Mouse (Mus musculus): ENCODE data around the gene Otub2. TPM values are rescaled to one million over a fixed set of nuclear protein-coding genes. Genes with fewer than 3 reads are reported as not detected.

Otub2 gene
- polyA plus RNA-seq (2017; shearing (Covaris generic)), result 3.0 TPM

DNA sequence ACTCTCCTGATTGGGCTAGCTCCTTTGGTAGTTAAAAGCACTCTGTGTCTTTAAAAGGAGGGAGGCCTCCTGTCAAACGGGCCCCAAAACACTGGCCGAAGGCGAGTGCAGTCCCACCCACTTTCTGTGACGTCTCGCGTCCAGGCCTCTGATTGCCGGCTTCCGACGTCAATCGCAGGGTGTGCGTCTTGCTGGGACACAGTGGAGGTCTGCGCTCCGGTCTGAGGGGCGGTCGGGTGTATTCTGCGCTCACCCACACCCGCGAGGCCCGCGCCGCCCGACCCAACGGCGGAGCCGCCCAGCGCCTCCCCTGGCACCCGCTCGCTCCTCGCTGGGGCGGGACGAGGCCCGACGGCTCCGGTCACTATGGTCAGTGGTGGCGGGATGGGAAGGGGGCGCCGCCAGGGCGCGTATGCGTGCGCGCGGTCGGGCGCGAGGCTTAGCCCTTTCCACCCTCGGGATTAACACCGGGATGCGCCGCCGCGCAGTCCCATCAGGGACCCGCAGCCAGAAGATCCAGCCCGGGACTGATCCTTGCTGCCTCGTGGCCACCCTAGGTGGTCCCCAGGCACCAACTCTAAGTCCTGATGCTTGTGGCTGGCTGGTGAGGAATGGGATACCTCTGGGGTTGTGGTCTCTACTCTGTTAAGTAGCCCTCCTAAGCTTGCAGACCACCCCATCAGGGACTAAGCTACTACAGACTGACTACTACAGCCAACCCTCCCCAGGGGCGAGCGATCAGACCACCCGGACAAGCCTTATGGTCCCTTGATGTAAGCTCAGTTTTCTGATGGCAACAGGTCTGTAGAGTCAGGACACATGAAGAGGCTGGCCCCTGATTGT lies at the start of gene Otub2:
Otub2 (plus strand) TSS at position 178 of the 843 bp plus-strand sequence.

GRCm38 (mm10) chr12:103355746-103356414 lies 32.6 kb upstream of the Otub2 start, which contains the start of gene Asb2:
TSS of gene Asb2 (minus strand) at chr12:103356001.

GRCm38 (mm10) chr12:103407720-103408119 lies 19.2 kb downstream of the Otub2 start, which contains the start of gene 9330161L09Rik:
TSS of gene 9330161L09Rik (minus strand) at chr12:103407820.

DNA sequence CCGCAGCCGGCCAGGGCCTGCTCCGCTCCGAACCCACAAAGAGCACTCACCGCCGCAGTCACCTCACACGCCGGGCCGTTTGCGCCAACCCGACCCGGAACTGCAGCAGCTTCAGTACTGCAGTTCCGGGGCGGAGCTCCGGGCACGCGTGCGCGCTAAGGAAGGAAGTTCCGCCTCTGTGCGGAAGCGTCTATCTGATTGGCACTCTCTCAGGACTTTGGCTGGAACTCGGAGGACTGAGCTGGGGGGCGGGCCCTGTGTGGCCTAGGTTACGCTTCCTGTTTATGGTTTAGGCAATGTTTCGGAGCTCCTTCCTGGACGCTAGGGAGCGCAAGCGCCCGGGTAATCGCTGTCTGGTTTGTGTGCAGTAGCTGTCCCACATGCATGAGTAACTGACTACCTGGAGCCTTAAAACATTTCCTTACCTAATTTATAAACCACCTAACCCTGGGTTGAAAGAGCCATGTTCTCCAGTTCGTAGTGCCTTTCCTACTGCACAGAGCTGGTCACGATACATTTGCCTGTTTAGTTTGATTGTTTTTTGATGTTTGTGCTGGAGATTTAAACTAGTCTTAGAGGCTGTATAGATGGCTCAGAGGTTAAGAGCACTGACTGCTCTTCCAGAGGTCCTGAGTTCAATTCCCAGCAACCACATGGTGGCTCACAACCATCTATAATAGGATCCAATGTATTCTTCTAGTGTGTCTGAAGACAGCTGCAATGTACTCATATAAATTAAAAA lies 37.4 kb downstream of the Otub2 start, which contains the start of gene Ddx24:
Ddx24 (minus strand) TSS at position 102 of the 742 bp plus-strand sequence.

GRCm38 (mm10) chr12:103433986-103434731 lies 45.7 kb downstream of the Otub2 start, which contains the start of gene Ifi27:
TSS of gene Ifi27 (plus strand) at chr12:103434211.

GRCm38 (mm10) chr12:103443524-103443923 lies 55.0 kb downstream of the Otub2 start, which contains the start of gene Ifi27l2a:
TSS of gene Ifi27l2a (minus strand) at chr12:103443680.

Other genes with a start within 250 kb of the Otub2 start
- gene Prima1, start 146.5 kb upstream of the Otub2 start, polyA plus RNA-seq (2017; shearing (Covaris generic)), result not detected
- not detected for gene Fam181a, start 77.7 kb upstream of the Otub2 start, polyA plus RNA-seq (2017; shearing (Covaris generic))
- gene Asb2, start 32.7 kb upstream of the Otub2 start, polyA plus RNA-seq (2017; shearing (Covaris generic)), result 8.8 TPM
- 0.51 TPM for gene 9330161L09Rik, start 19.1 kb downstream of the Otub2 start, polyA plus RNA-seq (2017; shearing (Covaris generic))
- gene Ddx24, start 37.1 kb downstream of the Otub2 start, polyA plus RNA-seq (2017; shearing (Covaris generic)), result 202 TPM
- gene Ifi27, start 45.5 kb downstream of the Otub2 start, polyA plus RNA-seq (2017; shearing (Covaris generic)), result 309 TPM
- 204 TPM for gene Ifi27l2a, start 55.0 kb downstream of the Otub2 start, polyA plus RNA-seq (2017; shearing (Covaris generic))
- gene Ifi27l2b, start 68.5 kb downstream of the Otub2 start, polyA plus RNA-seq (2017; shearing (Covaris generic)), result 0.83 TPM
- not detected for gene Ppp4r4, start 143.6 kb downstream of the Otub2 start, polyA plus RNA-seq (2017; shearing (Covaris generic))
- gene Serpina10, start 242.8 kb downstream of the Otub2 start, polyA plus RNA-seq (2017; shearing (Covaris generic)), result not detected